Mouse (Mus musculus) midbrain, embryonic 13.5 days (tissue): ENCODE results near the gene Znrd1. TPM values are rescaled to one million over a fixed set of nuclear protein-coding genes. Genes with fewer than 3 reads are reported as not detected.
A peak's percentile ranks its signal among the peaks of the same experiment; 100 is the strongest.

Experiments used
- ATAC-seq: fragments of 200-750 bp; cut with Nextera tagmentation; 2 replicates; pipeline ENCODE4 v1.8.0; 2017; ENCODE audit warnings: mild to moderate bottlenecking, moderate TSS enrichment, moderate library complexity
- H3K27ac ChIP-seq: fragments of 300-500 bp; sonication (generic); 2 replicates; pipeline ENCODE4 v1.5.1; 2015; ENCODE audit warnings: inconsistent platforms, mild to moderate bottlenecking, moderate library complexity
- H3K27me3 ChIP-seq: fragments of 300-500 bp; sonication (generic); 2 replicates; pipeline ENCODE4 v1.6.1; 2015; ENCODE audit warnings: mild to moderate bottlenecking, inconsistent platforms
- H3K36me3 ChIP-seq: fragments of 300-500 bp; sonication (generic); 2 replicates; pipeline ENCODE4 v1.6.1; 2015; ENCODE audit warnings: mild to moderate bottlenecking, inconsistent platforms
- H3K4me1 ChIP-seq: fragments of 300-500 bp; sonication (generic); replicated peaks from 2 replicates; pipeline ENCODE4 v1.6.1; 2015; ENCODE audit warnings: inconsistent platforms
- H3K4me2 ChIP-seq: fragments of 300-500 bp; sonication (generic); replicated peaks from 2 replicates; pipeline ENCODE4 v1.6.1; 2015; ENCODE audit warnings: moderate library complexity, mild to moderate bottlenecking, inconsistent platforms
- H3K4me3 ChIP-seq: fragments of 300-500 bp; sonication (generic); replicated peaks from 2 replicates; pipeline ENCODE4 v1.5.1; 2015; ENCODE audit warnings: mild to moderate bottlenecking, inconsistent platforms
- H3K9ac ChIP-seq: fragments of 300-500 bp; sonication (generic); replicated peaks from 2 replicates; pipeline ENCODE4 v1.6.1; 2015; ENCODE audit warnings: mild to moderate bottlenecking, inconsistent platforms
- H3K9me3 ChIP-seq: fragments of 300-500 bp; sonication (generic); 2 replicates; pipeline ENCODE4 v1.6.1; 2016; ENCODE audit warnings: mild to moderate bottlenecking, inconsistent platforms
- WGBS: fragments of 180-500 bp; shearing (Covaris S2); methylation state at CpG from one replicate; pipeline ENCODE4 v1.1.7; 2015; 5-methylcytosine and 5-hydroxymethylcytosine counted together
- polyA plus RNA-seq: library from polyadenylated mRNA; unstranded; fragments of >200 nt; fragmentation: Nextera tagmentation; extraction: Ambion mirVana; gene quantifications from 2 replicates; pipeline ENCODE4 v1.2.1, GENCODE M21; 2015

Gene Znrd1
- polyA plus RNA-seq, 1 experiment from 2014 or later = 71.8 TPM

DNA sequence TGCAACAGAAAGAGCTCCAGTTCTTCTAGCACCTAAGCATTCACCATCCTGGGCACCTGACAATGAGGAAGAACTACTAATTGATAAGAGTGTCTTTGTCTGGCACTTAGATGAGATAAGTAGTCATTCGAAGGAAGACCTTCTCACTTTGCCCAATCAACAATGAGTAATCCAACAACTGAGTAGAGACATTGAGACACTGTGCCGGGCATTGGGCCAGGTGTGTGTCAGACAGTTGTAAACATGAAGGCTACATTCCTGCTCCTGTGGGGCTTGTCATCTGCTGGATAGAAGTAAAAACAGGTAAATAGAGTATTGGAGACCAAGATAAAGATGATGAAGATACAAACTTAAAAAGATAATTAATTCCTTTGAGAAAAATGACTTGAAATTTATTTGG, 20.3 kb downstream of the Znrd1 start:
- Histone ChIP-seq H3K9me3 (no peaks in the 10 kb centered on the region), H3K4me2 (no peak overlapping the region), H3K36me3 (no peaks in the 10 kb centered on the region), H3K4me1 (peaks cover 5% of the 10 kb centered on the region), H3K4me3 (no peak overlapping the region), H3K27me3 (peaks cover 29% of the 10 kb centered on the region), H3K9ac (no peak overlapping the region), H3K27ac (no peak overlapping the region)
- no peak for ATAC-seq
- WGBS = 86% methylated on average over 2 of the region's 2 CpGs

DNA sequence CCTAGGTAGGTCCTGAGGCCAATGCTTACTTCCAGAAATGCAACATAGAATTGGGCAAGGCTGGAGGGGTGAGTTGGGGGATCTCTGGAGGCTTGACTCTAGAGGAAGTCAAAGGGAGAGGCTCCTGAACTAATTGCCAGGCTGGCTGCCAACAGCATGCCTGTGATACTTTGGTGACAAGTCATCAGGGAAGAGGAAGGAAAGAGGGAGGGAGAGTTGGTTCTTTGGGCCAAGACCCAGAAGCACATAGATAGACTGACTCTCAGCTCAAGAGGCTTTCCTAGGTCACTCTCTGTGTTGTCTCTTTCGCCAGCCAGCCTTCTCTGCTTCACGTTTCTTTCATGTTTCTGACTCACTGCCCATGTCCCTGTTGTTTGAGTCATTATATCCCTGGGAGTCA, 26.6 kb downstream of the Znrd1 start:
- H3K9ac ChIP-seq = no peak overlapping the region
- H3K4me1 ChIP-seq = no peaks in the 10 kb centered on the region
- ATAC-seq = no peak
- no peak overlapping the region for H3K4me3 ChIP-seq
- H3K27me3 ChIP-seq = no peaks in the 10 kb centered on the region
- no peaks in the 10 kb centered on the region for H3K36me3 ChIP-seq
- 79% methylated on average over 2 of the region's 2 CpGs for WGBS
- H3K9me3 ChIP-seq = no peaks in the 10 kb centered on the region
- no peak overlapping the region for H3K4me2 ChIP-seq
- H3K27ac ChIP-seq = no peak overlapping the region

DNA sequence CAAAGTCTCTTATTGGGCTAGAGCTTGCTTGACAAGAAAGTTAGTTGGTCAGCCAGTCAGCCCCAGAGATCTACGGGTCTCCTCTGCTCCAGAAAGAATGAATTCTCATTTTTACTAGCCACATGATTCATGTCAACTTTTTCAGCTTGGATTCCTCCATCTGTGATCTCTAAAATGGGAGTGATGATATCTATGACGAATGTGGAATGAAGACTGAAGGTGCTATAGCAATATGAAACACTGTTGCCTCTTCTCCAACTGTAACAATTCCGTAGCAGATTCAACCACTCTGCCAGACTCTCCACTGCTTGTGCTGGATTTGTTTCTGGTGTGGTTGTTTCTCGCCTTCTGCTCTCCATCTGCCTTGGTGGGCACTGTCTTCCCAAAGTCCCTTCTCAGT, 27.2 kb downstream of the Znrd1 start:
- H3K4me3 ChIP-seq = no peak overlapping the region
- no peak overlapping the region for H3K4me2 ChIP-seq
- ATAC-seq = no peak
- H3K36me3 ChIP-seq = no peaks in the 10 kb centered on the region
- no peaks in the 10 kb centered on the region for H3K4me1 ChIP-seq
- no peaks in the 10 kb centered on the region for H3K9me3 ChIP-seq
- H3K27me3 ChIP-seq = no peaks in the 10 kb centered on the region
- 84% methylated on average over 4 of the region's 4 CpGs for WGBS
- no peak overlapping the region for H3K27ac ChIP-seq
- no peak overlapping the region for H3K9ac ChIP-seq

DNA sequence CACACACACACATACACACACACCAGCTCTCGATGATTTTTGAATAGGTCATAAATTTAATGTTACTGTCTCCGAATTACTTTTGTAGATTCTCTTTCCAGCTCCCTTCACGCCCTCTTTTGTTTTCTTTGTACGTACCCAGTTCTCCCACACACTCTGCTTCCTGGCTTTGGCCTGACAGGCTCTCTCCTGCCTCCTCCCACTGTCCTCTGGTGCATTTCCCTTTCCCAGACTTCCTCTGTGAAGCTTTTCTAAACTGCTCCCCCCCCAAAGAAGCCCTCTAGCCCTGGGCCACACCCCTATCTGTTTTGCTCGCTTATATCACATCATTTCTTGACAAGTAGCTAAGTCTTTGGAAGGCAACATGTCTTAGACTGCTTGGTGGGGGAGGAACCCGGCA, 28.1 kb downstream of the Znrd1 start:
- WGBS = 83% methylated on average over 6 of the region's 6 CpGs
- no peak for ATAC-seq
- no peaks in the 10 kb centered on the region for H3K27me3 ChIP-seq

GRCm38 (mm10) chr17:36929236-36929932, 29.0 kb downstream of the Znrd1 start:
- no peaks in the 10 kb centered on the region for H3K4me1 ChIP-seq
- no peak overlapping the region for H3K27ac ChIP-seq
- H3K36me3 ChIP-seq = no peaks in the 10 kb centered on the region
- no peak overlapping the region for H3K9ac ChIP-seq
- no peak overlapping the region for H3K4me2 ChIP-seq
- WGBS = 75% methylated on average over 12 of the region's 12 CpGs
- no peaks in the 10 kb centered on the region for H3K9me3 ChIP-seq
- no peaks in the 10 kb centered on the region for H3K27me3 ChIP-seq
- ATAC-seq = no peak
- H3K4me3 ChIP-seq = no peak overlapping the region

More for the DNA sequence above, 28.1 kb downstream of the Znrd1 start:
- no peaks in the 10 kb centered on the region for H3K9me3 ChIP-seq
- H3K4me2 ChIP-seq = no peak overlapping the region
- no peak overlapping the region for H3K9ac ChIP-seq
- no peaks in the 10 kb centered on the region for H3K4me1 ChIP-seq
- H3K36me3 ChIP-seq = no peaks in the 10 kb centered on the region
- H3K4me3 ChIP-seq = no peak overlapping the region
- H3K27ac ChIP-seq = no peak overlapping the region

DNA sequence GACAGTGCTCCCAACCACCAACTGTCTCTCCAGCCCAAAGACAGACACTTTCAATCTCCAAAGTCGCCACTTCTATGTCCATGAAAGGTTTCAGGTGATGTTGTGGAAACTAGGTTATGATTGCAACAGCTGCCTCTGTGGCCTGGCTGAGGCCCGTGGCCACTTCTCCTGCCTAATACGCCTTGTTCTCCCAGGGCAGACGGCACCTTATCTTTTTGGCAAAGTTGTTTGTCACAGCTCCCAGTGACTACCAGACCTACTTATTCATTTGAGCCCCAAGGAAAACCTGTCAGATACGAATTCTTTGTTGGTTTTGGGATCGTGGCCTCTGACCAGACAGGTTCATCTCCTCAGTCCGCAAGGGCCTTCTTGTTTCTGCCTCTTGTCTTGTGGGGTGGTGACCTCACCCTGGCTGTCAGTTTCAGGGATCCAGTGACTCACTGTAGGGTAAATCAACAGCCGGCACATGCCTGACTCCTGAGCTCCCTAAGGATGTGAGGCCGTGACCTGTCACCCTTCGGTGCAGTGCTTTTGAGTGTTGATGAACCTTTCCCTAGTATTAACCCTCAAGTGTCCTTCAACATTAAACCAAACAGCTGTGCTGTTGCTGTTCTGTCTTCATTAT, 30.8 kb downstream of the Znrd1 start:
- H3K9me3 ChIP-seq = no peaks in the 10 kb centered on the region
- no peak overlapping the region for H3K27ac ChIP-seq
- H3K4me3 ChIP-seq = no peak overlapping the region
- H3K4me2 ChIP-seq = no peak overlapping the region
- H3K36me3 ChIP-seq = no peaks in the 10 kb centered on the region
- no peaks in the 10 kb centered on the region for H3K27me3 ChIP-seq
- no peaks in the 10 kb centered on the region for H3K4me1 ChIP-seq
- ATAC-seq = no peak
- no peak overlapping the region for H3K9ac ChIP-seq
- 73% methylated on average over 10 of the region's 10 CpGs for WGBS

DNA sequence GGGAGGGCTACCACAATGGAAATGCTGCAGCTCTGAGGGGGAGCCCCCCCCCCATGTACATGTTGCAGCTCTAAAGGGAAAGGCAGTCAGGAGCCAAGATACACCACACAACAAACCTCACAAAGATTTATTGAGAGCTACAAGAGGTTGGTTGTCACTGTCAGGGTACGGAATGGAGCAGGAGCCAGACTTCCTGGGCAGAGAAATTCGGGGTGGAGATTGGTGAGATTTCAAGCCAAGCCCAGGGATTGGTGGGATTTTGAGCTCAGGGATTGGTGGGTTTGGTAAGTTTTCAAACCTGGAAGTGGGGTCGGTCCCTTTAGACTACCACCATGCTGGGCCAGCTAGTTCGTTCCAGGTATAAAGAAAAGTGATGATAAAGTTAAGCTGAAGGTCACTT, 34.9 kb downstream of the Znrd1 start:
- 69% methylated on average over 4 of the region's 4 CpGs for WGBS
- Histone ChIP-seq H3K9ac (no peak overlapping the region), H3K4me2 (no peak overlapping the region), H3K27me3 (no peaks in the 10 kb centered on the region), H3K27ac (no peak overlapping the region), H3K4me1 (no peaks in the 10 kb centered on the region), H3K4me3 (no peak overlapping the region), H3K36me3 (no peaks in the 10 kb centered on the region), H3K9me3 (no peaks in the 10 kb centered on the region)
- no peak for ATAC-seq

- 92% methylated on average over 4 of the region's 4 CpGs for WGBS
- H3K27me3 ChIP-seq = no peaks in the 10 kb centered on the region
- H3K36me3 ChIP-seq = no peaks in the 10 kb centered on the region
- ATAC-seq = no peak
- no peak overlapping the region for H3K4me3 ChIP-seq
- H3K9me3 ChIP-seq = no peaks in the 10 kb centered on the region
- H3K4me1 ChIP-seq = no peaks in the 10 kb centered on the region
- H3K4me2 ChIP-seq = no peak overlapping the region
- H3K9ac ChIP-seq = no peak overlapping the region
- H3K27ac ChIP-seq = no peak overlapping the region
These were observed 35.6 kb downstream of the Znrd1 start for GRCm38 (mm10) chr17:36922715-36923114.

DNA sequence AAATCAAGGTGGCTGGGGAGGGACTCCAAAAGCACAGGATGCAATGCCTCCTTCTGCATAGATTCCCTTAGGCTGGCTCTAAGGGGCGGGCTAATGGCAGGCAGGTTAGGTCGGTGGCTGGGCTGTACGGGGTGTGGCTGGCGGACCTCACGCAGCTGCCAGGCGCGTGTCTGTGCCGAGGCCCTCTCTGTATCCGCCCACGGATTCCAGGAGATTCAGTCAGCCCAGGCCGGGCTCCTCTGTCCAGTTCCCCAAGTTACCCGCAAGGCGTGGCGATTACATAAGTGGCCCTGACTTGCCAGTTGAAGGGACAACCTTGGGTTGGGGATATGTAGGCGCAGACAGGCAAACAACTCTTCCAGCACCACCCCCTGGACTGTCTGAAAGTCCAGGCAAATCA, 38.1 kb downstream of the Znrd1 start:
- no peak overlapping the region for H3K9ac ChIP-seq
- H3K4me3 ChIP-seq = no peak overlapping the region
- 62% methylated on average over 15 of the region's 15 CpGs for WGBS
- no peaks in the 10 kb centered on the region for H3K4me1 ChIP-seq
- no peak overlapping the region for H3K4me2 ChIP-seq
- no peaks in the 10 kb centered on the region for H3K9me3 ChIP-seq
- H3K27ac ChIP-seq = no peak overlapping the region
- H3K36me3 ChIP-seq = no peaks in the 10 kb centered on the region
- no peaks in the 10 kb centered on the region for H3K27me3 ChIP-seq
- ATAC-seq = no peak

DNA sequence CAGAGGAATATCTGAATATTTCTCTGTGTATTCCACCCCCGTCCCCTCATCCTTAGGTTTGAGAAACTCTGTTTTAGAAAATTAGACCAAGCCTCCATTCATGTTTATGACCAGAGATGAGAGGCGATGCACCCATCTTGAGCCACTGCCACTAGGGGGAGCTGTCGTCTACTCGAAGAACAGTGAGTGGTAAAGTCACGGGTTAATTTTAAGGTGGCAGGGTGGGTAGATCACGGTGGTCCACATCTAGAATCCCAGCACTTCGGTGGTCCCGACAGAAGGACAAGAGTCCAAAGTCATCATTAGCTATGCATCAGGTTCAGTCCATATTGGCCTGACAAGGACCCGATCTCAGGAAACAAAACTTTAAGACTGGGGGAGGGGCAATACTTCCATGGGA, 43.3 kb downstream of the Znrd1 start:
- Histone ChIP-seq H3K4me1 (no peaks in the 10 kb centered on the region), H3K27ac (no peak overlapping the region), H3K4me2 (no peak overlapping the region), H3K4me3 (no peak overlapping the region), H3K36me3 (no peaks in the 10 kb centered on the region), H3K27me3 (no peaks in the 10 kb centered on the region), H3K9ac (no peak overlapping the region), H3K9me3 (no peaks in the 10 kb centered on the region)
- 18% methylated on average over 9 of the region's 9 CpGs for WGBS
- peak; percentile 27; the same call in 1 of the 2 replicates for ATAC-seq

DNA sequence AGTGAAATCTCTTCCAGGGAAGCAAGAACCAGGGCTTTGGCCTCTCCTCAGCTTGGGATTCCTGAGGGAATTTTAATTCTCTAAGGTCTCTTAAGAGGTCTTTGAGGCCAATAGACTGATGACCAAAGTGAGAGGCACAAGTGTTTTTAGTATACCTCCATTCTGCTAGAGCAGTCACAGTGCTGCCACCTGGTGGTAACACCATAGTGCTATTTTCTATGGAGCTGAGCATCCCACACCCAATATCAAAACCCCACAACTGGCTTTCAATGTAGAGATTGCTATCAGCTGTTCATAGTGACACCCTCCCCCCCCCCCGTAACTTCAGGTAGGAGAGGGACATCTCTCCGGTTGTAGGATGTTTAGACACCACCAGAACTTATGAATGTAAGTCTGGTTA, 44.3 kb downstream of the Znrd1 start:
- Histone ChIP-seq H3K36me3 (no peaks in the 10 kb centered on the region), H3K27me3 (no peaks in the 10 kb centered on the region), H3K9ac (no peak overlapping the region), H3K4me3 (no peak overlapping the region), H3K4me1 (no peaks in the 10 kb centered on the region), H3K27ac (no peak overlapping the region), H3K9me3 (no peaks in the 10 kb centered on the region), H3K4me2 (no peak overlapping the region)
- no peak for ATAC-seq
- 17% methylated on average over 2 of the region's 2 CpGs for WGBS

GRCm38 (mm10) chr17:36912031-36912430, 46.3 kb downstream of the Znrd1 start:
- Histone ChIP-seq H3K4me3 (no peak overlapping the region), H3K36me3 (no peaks in the 10 kb centered on the region), H3K9me3 (no peaks in the 10 kb centered on the region), H3K9ac (no peak overlapping the region), H3K27ac (no peak overlapping the region), H3K4me2 (no peak overlapping the region), H3K4me1 (no peaks in the 10 kb centered on the region), H3K27me3 (no peaks in the 10 kb centered on the region)
- 63% methylated on average over 2 of the region's 2 CpGs for WGBS
- ATAC-seq = no peak

GRCm38 (mm10) chr17:36909802-36910201, 48.6 kb downstream of the Znrd1 start:
- H3K9me3 ChIP-seq = no peaks in the 10 kb centered on the region
- H3K4me1 ChIP-seq = no peaks in the 10 kb centered on the region
- no peak for ATAC-seq
- no peak overlapping the region for H3K27ac ChIP-seq
- H3K27me3 ChIP-seq = no peaks in the 10 kb centered on the region
- H3K4me2 ChIP-seq = no peak overlapping the region
- H3K36me3 ChIP-seq = no peaks in the 10 kb centered on the region
- no peak overlapping the region for H3K9ac ChIP-seq
- 64% methylated on average over 4 of the region's 4 CpGs for WGBS
- no peak overlapping the region for H3K4me3 ChIP-seq
